Mouse (Mus musculus) testis, adult 2 months (tissue): ENCODE results near the gene Gab1. TPM values are rescaled to one million over a fixed set of nuclear protein-coding genes. Genes with fewer than 3 reads are reported as not detected.

ENCODE experiments used
- H3K27ac ChIP-seq: fragments of 200-500 bp; 2 replicates; pipeline ENCODE4 v1.5.1; 2012; ENCODE audit warnings: low read depth, low read length; ENCODE audit not compliant: control insufficient read depth, insufficient read depth
- H3K27me3 ChIP-seq: fragments of 200-500 bp; 2 replicates; pipeline ENCODE4 v1.6.1; 2012; ENCODE audit warnings: mild to moderate bottlenecking, low read length, moderate library complexity; ENCODE audit not compliant: control insufficient read depth, insufficient read depth
- H3K36me3 ChIP-seq: fragments of 200-500 bp; 2 replicates; pipeline ENCODE4 v1.6.1; 2012; ENCODE audit warnings: mild to moderate bottlenecking, low read length; ENCODE audit not compliant: control insufficient read depth, insufficient read depth
- H3K4me1 ChIP-seq: fragments of 200-500 bp; 2 replicates; pipeline ENCODE4 v1.6.1; 2012; ENCODE audit warnings: low read length; ENCODE audit not compliant: control insufficient read depth, insufficient read depth
- H3K4me3 ChIP-seq: fragments of 200-500 bp; 2 replicates; pipeline ENCODE4 v1.5.1; 2012; ENCODE audit warnings: low read depth, mild to moderate bottlenecking, low read length, moderate library complexity, mixed read lengths; ENCODE audit not compliant: control insufficient read depth
- CTCF ChIP-seq: fragments of 200-500 bp; IDR thresholded peaks from 2 replicates; pipeline ENCODE4 v1.5.1; 2012; ENCODE audit warnings: low read depth, mild to moderate bottlenecking, inconsistent platforms, low read length, moderate library complexity; ENCODE audit not compliant: control insufficient read depth, insufficient read depth, insufficient replicate concordance
- POLR2A ChIP-seq: fragments of 200-500 bp; IDR thresholded peaks from 2 replicates; pipeline ENCODE4 v1.6.1; 2012; ENCODE audit warnings: low read depth, mild to moderate bottlenecking, inconsistent platforms, low read length, moderate library complexity; ENCODE audit not compliant: control insufficient read depth
- polyA plus RNA-seq: library from polyadenylated mRNA; depleted of rRNA; stranded (reverse); fragments of >200 nt; gene quantifications from 2 replicates; pipeline ENCODE4 v1.2.3, GENCODE M21; 2012

Gene Gab1
- polyA plus RNA-seq, 1 experiment: 11.3 TPM

GRCm38 (mm10) chr8:80851648-80852047 is 28.7 kb downstream of the Gab1 start:
- no peak overlapping the region for H3K27ac ChIP-seq
- no peaks in the 10 kb centered on the region for H3K27me3 ChIP-seq
- TF ChIP-seq POLR2A: no peak
- no peak overlapping the region for H3K4me3 ChIP-seq
- no peaks in the 10 kb centered on the region for H3K4me1 ChIP-seq
- H3K36me3 ChIP-seq: no peaks in the 10 kb centered on the region

- Histone ChIP-seq H3K27me3 (no peaks in the 10 kb centered on the region), H3K36me3 (no peaks in the 10 kb centered on the region), H3K27ac (no peak overlapping the region), H3K4me1 (no peaks in the 10 kb centered on the region), H3K4me3 (no peak overlapping the region)
- TF ChIP-seq POLR2A (no peak), CTCF (no peak)
Observed at GRCm38 (mm10) chr8:80850013-80850412, 30.3 kb downstream of the Gab1 start.

GRCm38 (mm10) chr8:80848631-80849030 is 31.7 kb downstream of the Gab1 start:
- Histone ChIP-seq H3K27me3 (no peaks in the 10 kb centered on the region), H3K36me3 (no peaks in the 10 kb centered on the region), H3K27ac (no peak overlapping the region), H3K4me1 (no peaks in the 10 kb centered on the region), H3K4me3 (no peak overlapping the region)
- TF ChIP-seq POLR2A (no peak), CTCF (no peak)

- H3K27me3 ChIP-seq: no peaks in the 10 kb centered on the region
- H3K4me3 ChIP-seq: no peak overlapping the region
- no peaks in the 10 kb centered on the region for H3K36me3 ChIP-seq
- no peak for TF ChIP-seq POLR2A
- no peak for TF ChIP-seq CTCF
- no peaks in the 10 kb centered on the region for H3K4me1 ChIP-seq
- H3K27ac ChIP-seq: peak overlapping the region; percentile 26
Observed at GRCm38 (mm10) chr8:80847912-80848311, 32.4 kb downstream of the Gab1 start.

DNA sequence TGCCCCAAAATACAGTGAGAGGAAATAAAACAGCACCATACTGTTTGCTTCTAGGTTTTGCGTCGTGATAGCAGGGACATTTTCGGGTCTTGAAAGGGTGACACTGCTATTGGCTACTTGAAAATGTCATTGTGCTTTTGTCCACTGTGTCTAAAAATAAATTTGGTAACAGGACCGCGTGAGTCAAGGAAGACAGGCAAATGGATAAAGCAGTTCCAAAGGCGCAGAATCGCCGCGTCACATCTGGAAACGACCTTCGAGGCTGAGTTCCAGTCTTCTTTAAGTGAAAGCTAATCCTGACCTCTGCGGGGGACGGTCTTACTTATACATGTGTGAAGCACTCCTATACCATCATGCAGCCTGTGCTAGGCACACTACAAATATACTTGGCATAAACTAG is 35.0 kb downstream of the Gab1 start:
- Histone ChIP-seq H3K4me3 (no peak overlapping the region), H3K27me3 (no peaks in the 10 kb centered on the region), H3K27ac (no peak overlapping the region), H3K4me1 (no peaks in the 10 kb centered on the region), H3K36me3 (no peaks in the 10 kb centered on the region)
- TF ChIP-seq CTCF (no peak), POLR2A (no peak)

DNA sequence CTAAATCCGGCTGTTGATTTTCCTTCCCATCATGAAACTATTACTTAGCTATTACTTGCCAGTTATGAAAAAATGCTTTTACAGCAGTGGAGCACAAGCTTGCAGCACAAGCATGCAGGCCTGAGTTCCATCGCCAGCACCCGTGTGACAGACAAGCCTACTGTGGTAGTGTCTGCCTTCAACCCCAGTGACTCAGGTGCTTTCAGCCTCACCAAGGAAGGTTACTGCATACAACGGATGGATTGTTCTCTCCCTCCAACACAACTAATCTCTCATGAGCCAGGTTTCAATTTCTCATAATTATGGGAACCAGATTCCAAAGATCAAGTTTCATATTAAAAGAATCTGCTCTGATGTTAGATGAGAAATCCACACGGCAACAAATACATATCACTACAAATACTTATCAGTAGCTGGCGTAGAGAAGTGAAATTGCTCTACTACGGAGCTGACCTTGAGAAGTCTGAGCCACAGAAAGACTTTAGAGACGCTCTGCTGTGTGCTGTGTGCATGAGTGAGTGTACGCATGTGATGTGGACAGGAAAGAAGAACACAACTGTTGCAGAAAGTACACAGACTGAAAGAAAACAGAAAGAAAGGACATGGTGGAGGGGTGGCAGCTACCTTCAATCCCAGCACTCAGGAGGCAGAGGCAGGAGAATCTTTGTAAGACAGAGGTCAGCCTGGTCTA is 36.4 kb downstream of the Gab1 start:
- no peaks in the 10 kb centered on the region for H3K27me3 ChIP-seq
- no peak for TF ChIP-seq POLR2A
- TF ChIP-seq CTCF: no peak
- no peaks in the 10 kb centered on the region for H3K4me1 ChIP-seq
- H3K36me3 ChIP-seq: no peaks in the 10 kb centered on the region; the same call in 1 of the 2 replicates
- H3K27ac ChIP-seq: no peak overlapping the region
- H3K4me3 ChIP-seq: no peak overlapping the region; the same call in 1 of the 2 replicates

DNA sequence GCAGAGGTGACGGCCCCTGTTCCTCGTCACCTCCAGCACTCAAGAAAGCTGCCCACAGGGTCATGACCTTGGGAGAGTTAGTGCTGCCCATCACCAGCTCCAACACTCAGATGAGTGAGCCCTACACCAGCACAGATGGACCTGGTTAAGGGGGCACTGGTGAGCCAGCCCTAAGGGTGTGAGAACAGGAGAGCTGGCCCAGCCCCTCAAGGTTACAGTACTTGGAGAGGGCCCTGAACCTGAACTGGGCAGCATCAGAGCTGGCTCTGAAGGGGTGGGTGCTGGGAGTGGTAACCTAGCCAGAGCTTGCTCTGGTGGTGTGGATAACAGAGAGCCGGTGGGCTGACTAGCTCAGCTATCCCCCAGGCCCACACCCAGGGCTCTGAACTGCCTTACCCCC is 37.8 kb downstream of the Gab1 start:
- H3K27me3 ChIP-seq: no peaks in the 10 kb centered on the region
- H3K27ac ChIP-seq: no peak overlapping the region
- H3K4me3 ChIP-seq: no peak overlapping the region
- TF ChIP-seq CTCF (no peak), POLR2A (no peak)
- H3K36me3 ChIP-seq: no peaks in the 10 kb centered on the region; the same call in 1 of the 2 replicates
- no peaks in the 10 kb centered on the region for H3K4me1 ChIP-seq
